Mouse (Mus musculus) brain, embryonic 14.5 days (tissue): ENCODE measurements around the gene Csrp1.

ENCODE experiments used
- CTCF ChIP-seq: fragments of 200-500 bp; IDR thresholded peaks from 2 replicates; pipeline ENCODE4 v1.5.1; 2012; ENCODE audit warnings: inconsistent platforms, mild to moderate bottlenecking, moderate library complexity, borderline replicate concordance; ENCODE audit not compliant: insufficient read depth, insufficient read length; ENCODE audit errors: extremely low read depth
- POLR2A ChIP-seq: fragments of 200-500 bp; IDR thresholded peaks from 2 replicates; pipeline ENCODE4 v1.6.1; 2012; ENCODE audit warnings: mild to moderate bottlenecking, inconsistent platforms, borderline replicate concordance; ENCODE audit not compliant: poor library complexity, insufficient read depth, insufficient read length, severe bottlenecking; ENCODE audit errors: extremely low read depth

- TF ChIP-seq CTCF = no peak
- no peak for TF ChIP-seq POLR2A
Measured at GRCm38 (mm10) chr1:135730296-135730695, 10.4 kb downstream of the Csrp1 start.
